Mouse (Mus musculus): ENCODE measurements around the gene Olfr305.
A peak's percentile ranks its signal among the peaks of the same experiment; 100 is the strongest.

The Olfr305 gene

GRCm38 (mm10) chr7:86366828-86367227 lies at the start of gene Olfr305:
Olfr305 (minus strand) TSS chr7:86366928.
- DNase-seq (ENCODE audit: low read depth, low spot score), result no peak

GRCm38 (mm10) chr7:86403546-86403945 lies 36.8 kb upstream of the Olfr305 start, which contains the start of gene Olfr301:
Olfr301 (plus strand) TSS chr7:86403846.
- DNase-seq (ENCODE audit: low read depth, low spot score), result no peak

- no peak for DNase-seq (ENCODE audit: low read depth, low spot score)
Measured at GRCm38 (mm10) chr7:86397689-86398088, 31.0 kb upstream of the Olfr305 start, which contains the start of gene Olfr303. Olfr303 (minus strand) TSS chr7:86397789.

GRCm38 (mm10) chr7:86386558-86386957 lies 19.8 kb upstream of the Olfr305 start, which contains the start of gene Olfr304:
Olfr304 (minus strand) TSS chr7:86386658.
- no peak for DNase-seq (ENCODE audit: low read depth, low spot score)

- DNase-seq (ENCODE audit: low read depth, low spot score), result peak; percentile 57
Measured at GRCm38 (mm10) chr7:86385769-86386168, 19.0 kb upstream of the Olfr305 start.

GRCm38 (mm10) chr7:86346296-86346695 lies 20.4 kb downstream of the Olfr305 start:
- peak; percentile 72 for DNase-seq (ENCODE audit: low read depth, low spot score)

- no peak for DNase-seq (ENCODE audit: low read depth, low spot score)
Measured at GRCm38 (mm10) chr7:86344253-86344652, 22.5 kb downstream of the Olfr305 start.

- peak; percentile 75 for DNase-seq (ENCODE audit: low read depth, low spot score)
Measured at GRCm38 (mm10) chr7:86342881-86343565, 23.7 kb downstream of the Olfr305 start.

GRCm38 (mm10) chr7:86337486-86337885 lies 29.2 kb downstream of the Olfr305 start, which contains the start of gene Olfr307:
Olfr307 (minus strand) TSS chr7:86337586.
- no peak for DNase-seq (ENCODE audit: low read depth, low spot score)

GRCm38 (mm10) chr7:86325530-86325929 lies 41.2 kb downstream of the Olfr305 start, which contains the start of gene Olfr308:
Olfr308 (minus strand) TSS chr7:86325630.
- no peak for DNase-seq (ENCODE audit: low read depth, low spot score)

- DNase-seq (ENCODE audit: low read depth, low spot score), result no peak
Measured at GRCm38 (mm10) chr7:86321323-86321722, 45.4 kb downstream of the Olfr305 start.

GRCm38 (mm10) chr7:86313608-86314007 lies 53.1 kb downstream of the Olfr305 start, which contains the start of gene Olfr309:
Olfr309 (minus strand) TSS chr7:86313708.
- DNase-seq (ENCODE audit: low read depth, low spot score), result no peak
